Mouse (Mus musculus): ENCODE data around the gene Fam110a.

Gene Fam110a

DNA sequence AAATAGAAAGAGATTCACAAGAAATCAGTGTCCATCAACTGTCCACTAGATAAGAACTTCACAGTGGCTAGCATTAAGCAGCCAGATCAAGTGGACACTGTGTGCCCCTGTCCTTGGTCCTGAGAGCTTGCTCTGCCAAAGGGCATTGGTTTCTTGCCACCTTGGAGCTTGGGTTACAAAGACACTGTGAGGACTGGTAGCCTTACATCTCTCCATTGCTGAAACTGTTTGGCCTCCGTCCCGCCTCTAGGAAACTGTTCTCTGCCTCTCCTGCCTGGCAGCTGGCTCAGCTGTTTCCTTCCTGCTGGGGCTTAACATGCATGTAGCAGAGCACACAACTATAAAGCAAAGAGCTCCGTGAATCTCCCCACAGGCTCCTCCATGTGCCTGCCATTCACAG is 42.1 kb downstream of the Fam110a start:
- peak; percentile 67 for DNase-seq (ENCODE audit: low spot score)

DNA sequence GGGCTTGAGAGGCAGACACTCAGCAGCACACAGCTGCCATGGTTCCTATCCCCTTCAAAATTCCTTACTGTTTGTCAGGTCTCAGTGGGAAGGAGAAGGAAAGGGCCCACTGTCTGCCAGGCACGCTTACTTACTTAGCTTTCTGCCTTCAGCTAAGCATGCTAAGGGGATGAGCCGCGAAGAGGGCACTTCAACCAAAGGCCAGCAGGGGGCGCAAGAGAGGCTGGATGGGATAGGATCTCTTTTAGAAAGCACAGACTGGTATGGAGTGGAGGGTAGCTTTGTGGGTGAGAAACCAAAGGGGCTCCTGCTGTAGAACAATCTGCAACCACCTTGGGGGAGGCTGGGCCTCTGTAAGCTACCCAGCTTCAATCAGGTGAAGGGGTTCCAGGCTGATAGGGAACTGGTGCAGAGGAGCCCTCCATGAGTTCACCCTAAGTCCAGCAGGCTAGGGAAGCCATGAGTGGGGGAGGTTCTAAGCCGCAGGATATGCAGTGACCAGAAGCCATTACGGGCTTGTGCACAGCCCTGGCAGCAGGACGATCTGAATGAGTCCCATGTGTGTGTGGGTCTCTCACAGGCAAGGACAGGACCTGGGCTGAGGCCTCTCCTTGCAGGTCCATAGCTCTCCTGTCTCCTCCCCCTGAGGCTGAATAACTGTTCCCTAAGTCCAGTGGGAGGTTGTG is 49.5 kb downstream of the Fam110a start:
- DNase-seq (ENCODE audit: low spot score), result peak; percentile 93

DNA sequence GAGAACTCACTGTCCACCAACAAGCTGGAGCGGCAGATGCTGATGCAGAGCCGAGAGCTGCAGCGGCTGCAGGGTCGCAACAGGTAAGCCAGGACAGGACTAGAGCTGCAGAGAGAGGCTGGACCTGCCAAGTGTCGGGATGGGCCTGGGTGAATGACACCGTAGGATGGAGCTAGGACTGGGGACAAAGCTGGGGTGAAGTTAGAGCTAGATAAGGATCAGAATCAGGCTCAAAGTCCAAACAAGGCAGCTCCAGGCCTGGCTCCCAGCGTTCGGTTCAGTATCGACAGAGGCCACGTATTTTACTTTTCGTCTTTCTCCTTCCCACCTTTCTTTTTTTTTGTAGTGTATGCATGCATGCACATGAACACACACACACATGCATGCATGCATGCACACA is 52.9 kb downstream of the Fam110a start:
- DNase-seq (ENCODE audit: low spot score), result no peak

DNA sequence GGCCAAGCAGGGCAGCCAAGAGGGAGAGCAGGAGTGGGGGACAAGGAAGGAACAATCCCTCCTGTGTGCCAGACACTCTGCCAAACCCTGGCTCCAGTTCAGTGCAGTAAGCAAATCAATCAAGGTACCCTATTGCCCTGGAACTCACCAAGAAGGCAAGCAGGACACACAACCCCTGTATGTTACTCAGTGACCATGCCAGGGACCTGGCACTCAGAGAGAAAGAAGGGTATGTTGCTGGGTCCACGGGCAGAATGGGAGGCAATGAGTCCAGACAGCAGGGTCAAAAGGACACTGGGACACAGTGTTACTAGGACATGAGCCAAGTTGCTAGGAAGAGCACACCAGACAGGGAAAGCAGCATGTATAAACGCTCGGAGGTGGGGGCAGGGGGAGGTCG is 54.3 kb downstream of the Fam110a start:
- DNase-seq (ENCODE audit: low spot score), result no peak

DNA sequence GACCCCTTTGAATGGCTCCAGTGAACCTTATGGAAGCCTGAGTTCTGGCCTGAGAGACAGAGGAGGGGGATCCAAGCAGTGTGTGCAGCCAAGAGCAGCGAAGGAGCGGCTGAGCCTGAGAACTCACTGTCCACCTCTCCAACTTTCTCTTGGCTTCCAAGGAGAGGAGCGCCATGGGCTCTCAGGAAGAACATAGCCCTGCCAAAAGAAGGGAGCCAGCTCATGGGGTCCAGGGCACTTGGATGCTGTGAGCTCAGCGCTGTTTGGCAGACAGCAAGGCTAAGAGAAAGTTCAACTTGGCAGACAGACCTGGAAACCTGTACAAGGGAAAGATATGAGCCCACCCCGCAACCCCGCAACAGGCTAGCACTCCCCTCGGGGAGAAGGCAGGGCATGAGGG is 55.7 kb downstream of the Fam110a start:
- DNase-seq (ENCODE audit: low spot score), result no peak

DNA sequence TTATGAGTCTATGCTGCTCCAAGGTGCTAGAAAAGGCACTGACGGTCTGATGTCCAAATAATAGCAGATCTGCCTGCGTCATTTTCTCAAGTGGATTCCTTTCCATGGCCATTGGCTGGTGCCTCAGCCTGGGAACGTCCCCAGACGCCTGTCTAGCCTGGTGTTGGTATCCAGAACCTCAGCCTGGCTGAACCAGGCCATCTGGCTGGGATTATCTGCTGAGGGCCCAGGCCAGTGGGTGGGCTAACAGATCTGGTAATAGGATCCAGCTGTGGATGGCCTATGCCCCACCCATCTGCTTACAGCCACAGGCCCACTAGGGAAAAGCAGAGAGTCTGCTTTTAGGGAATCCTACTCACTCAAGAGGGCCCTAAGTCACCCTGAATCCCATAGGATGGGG is 58.4 kb downstream of the Fam110a start:
- DNase-seq (ENCODE audit: low spot score), result no peak

DNA sequence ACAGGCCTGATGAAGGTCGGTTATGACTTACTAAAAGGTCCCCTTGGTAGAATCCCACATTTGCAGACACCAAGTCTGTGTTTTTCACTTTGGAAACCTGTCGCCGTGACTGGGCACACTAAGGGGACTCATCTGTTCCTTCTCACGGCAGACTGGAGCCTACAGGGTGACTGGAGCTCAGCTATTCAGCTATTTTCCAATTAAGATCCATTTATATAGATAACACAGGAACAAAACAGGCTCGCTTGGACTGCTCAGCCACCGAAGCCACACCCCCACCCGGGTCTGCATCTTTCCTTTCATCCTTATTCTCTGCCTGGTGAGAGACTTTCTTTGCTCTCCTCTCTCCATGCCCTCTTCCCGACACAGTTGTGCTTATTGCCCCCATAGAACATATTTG is 59.0 kb downstream of the Fam110a start:
- peak; percentile 54 for DNase-seq (ENCODE audit: low spot score)
